Mouse (Mus musculus) MEL (cell line): Measurements from ENCODE around the gene Ccdc71. TPM values are rescaled to one million over a fixed set of nuclear protein-coding genes. Genes with fewer than 3 reads are reported as not detected.

Experiments used
- DNase-seq: peaks from one replicate; pipeline ENCODE4 v3.0.0; 2011; ENCODE audit warnings: low read depth, low spot score
- H3K27ac ChIP-seq: 2 replicates; pipeline ENCODE4 v1.5.1; 2012; ENCODE audit warnings: low read depth, mild to moderate bottlenecking, control low read depth, low read length, moderate library complexity; ENCODE audit not compliant: control insufficient read depth
- H3K27me3 ChIP-seq, 2 experiments: fragments of 150-350 bp in 1 of 2; sonication (generic) in 1 of 2; 2 replicates each; pipeline ENCODE4 v1.6.1; 2012; ENCODE audit warnings: low read length in 2 of 2, mild to moderate bottlenecking in 2 of 2, improper control_type of control experiment in 1 of 2, moderate library complexity in 1 of 2; ENCODE audit not compliant: insufficient read depth in 2 of 2, control insufficient read depth in 1 of 2
- H3K36me3 ChIP-seq, 2 experiments: 2 replicates each; pipeline ENCODE4 v1.6.1; 2012 to 2014; ENCODE audit warnings: low read length in 2 of 2, improper control_type of control experiment in 1 of 2, inconsistent platforms in 1 of 2, mild to moderate bottlenecking in 1 of 2; ENCODE audit not compliant: insufficient read depth in 2 of 2, control insufficient read depth in 1 of 2
- H3K4me1 ChIP-seq, 2 experiments: fragments of 150-350 bp in 1 of 2; sonication (generic) in 1 of 2; 2 replicates each; pipeline ENCODE4 v1.6.1; 2012; ENCODE audit warnings: low read length in 2 of 2, improper control_type of control experiment in 1 of 2, mild to moderate bottlenecking in 1 of 2; ENCODE audit not compliant: insufficient read depth in 2 of 2, control insufficient read depth in 1 of 2
- H3K4me3 ChIP-seq, 2 experiments: fragments of 150-350 bp in 1 of 2; sonication (generic) in 1 of 2; 2 replicates each; pipeline ENCODE4 v1.5.1; 2012; ENCODE audit warnings: low read depth in 2 of 2, low read length in 2 of 2, mild to moderate bottlenecking in 2 of 2, moderate library complexity in 2 of 2, control low read depth in 1 of 2, improper control_type of control experiment in 1 of 2; ENCODE audit not compliant: control insufficient read depth in 1 of 2, insufficient read depth in 1 of 2
- H3K79me2 ChIP-seq: 2 replicates; pipeline ENCODE4 v1.6.1; 2012; ENCODE audit warnings: mild to moderate bottlenecking, low read length, moderate library complexity; ENCODE audit not compliant: control insufficient read depth, poor library complexity, insufficient read depth
- H3K9ac ChIP-seq: 2 replicates; pipeline ENCODE4 v1.6.1; 2012; ENCODE audit warnings: low read depth, mild to moderate bottlenecking, control low read depth, low read length, moderate library complexity; ENCODE audit not compliant: control insufficient read depth, poor library complexity, severe bottlenecking
- H3K9me3 ChIP-seq: fragments of 150-350 bp; sonication (generic); replicated peaks from 2 replicates; pipeline ENCODE4 v1.6.1; 2012; ENCODE audit warnings: mild to moderate bottlenecking, low read length, improper control_type of control experiment, moderate library complexity; ENCODE audit not compliant: insufficient read depth
- CHD1 ChIP-seq: IDR thresholded peaks from 2 replicates; pipeline ENCODE4 v1.6.1; 2012; ENCODE audit warnings: low read depth, mild to moderate bottlenecking, inconsistent platforms, low read length, improper control_type of control experiment
- CHD2 ChIP-seq: IDR thresholded peaks from 2 replicates; pipeline ENCODE4 v1.6.1; 2011; ENCODE audit warnings: low read length, improper control_type of control experiment
- CTCF ChIP-seq, 3 experiments: IDR thresholded peaks in 2 of 3; conservative IDR thresholded peaks in 1 of 3; 2 replicates each; pipeline ENCODE4 v1.5.1; 2011 to 2012; ENCODE audit warnings: low read length in 3 of 3, low read depth in 2 of 3, mild to moderate bottlenecking in 2 of 3, improper control_type of control experiment in 1 of 3, inconsistent platforms in 1 of 3, mixed read lengths in 1 of 3, moderate library complexity in 1 of 3; ENCODE audit not compliant: control insufficient read depth in 1 of 3, insufficient read depth in 1 of 3, poor library complexity in 1 of 3, severe bottlenecking in 1 of 3
- ELF1 ChIP-seq: IDR thresholded peaks from 2 replicates; pipeline ENCODE4 v1.6.1; 2014; ENCODE audit warnings: low read depth, mild to moderate bottlenecking, inconsistent platforms, low read length, improper control_type of control experiment, moderate library complexity
- ETS1 ChIP-seq: IDR thresholded peaks from 2 replicates; pipeline ENCODE4 v1.6.1; 2012; ENCODE audit warnings: low read depth, mild to moderate bottlenecking, inconsistent platforms, low read length, improper control_type of control experiment, moderate library complexity
- GABPA ChIP-seq: IDR thresholded peaks from 2 replicates; pipeline ENCODE4 v1.6.1; 2012; ENCODE audit warnings: low read depth, mild to moderate bottlenecking, inconsistent platforms, low read length, improper control_type of control experiment, moderate library complexity
- HCFC1 ChIP-seq: IDR thresholded peaks from 2 replicates; pipeline ENCODE4 v1.6.1; 2012; ENCODE audit warnings: low read depth, mild to moderate bottlenecking, inconsistent platforms, low read length, improper control_type of control experiment, moderate library complexity
- JUND ChIP-seq: IDR thresholded peaks from 2 replicates; pipeline ENCODE4 v1.6.1; 2011; ENCODE audit warnings: low read depth, mild to moderate bottlenecking, improper control_type of control experiment, low read length
- MAX ChIP-seq: IDR thresholded peaks from 2 replicates; pipeline ENCODE4 v1.6.1; 2011; ENCODE audit warnings: low read length, improper control_type of control experiment
- MAZ ChIP-seq: IDR thresholded peaks from 2 replicates; pipeline ENCODE4 v1.6.1; 2012; ENCODE audit warnings: low read depth, mild to moderate bottlenecking, inconsistent platforms, low read length, improper control_type of control experiment
- MEF2A ChIP-seq: IDR thresholded peaks from 2 replicates; pipeline ENCODE4 v1.6.1; 2014; ENCODE audit warnings: low read depth, mild to moderate bottlenecking, inconsistent platforms, low read length, improper control_type of control experiment; ENCODE audit not compliant: poor library complexity, insufficient replicate concordance, severe bottlenecking; ENCODE audit errors: extremely low read depth
- MXI1 ChIP-seq: IDR thresholded peaks from 2 replicates; pipeline ENCODE4 v1.6.1; 2011; ENCODE audit warnings: mild to moderate bottlenecking, low read depth, low read length, improper control_type of control experiment
- MYB ChIP-seq: IDR thresholded peaks from 2 replicates; pipeline ENCODE4 v1.6.1; 2011; ENCODE audit warnings: mild to moderate bottlenecking, low read depth, low read length, improper control_type of control experiment
- MYC ChIP-seq: IDR thresholded peaks from 2 replicates; pipeline ENCODE4 v1.6.1; 2011; ENCODE audit warnings: low read depth, mild to moderate bottlenecking, low read length, improper control_type of control experiment, moderate library complexity
- NELFE ChIP-seq: IDR thresholded peaks from 2 replicates; pipeline ENCODE4 v1.6.1; 2011; ENCODE audit warnings: low read depth, low read length, improper control_type of control experiment
- NRF1 ChIP-seq: IDR thresholded peaks from 2 replicates; pipeline ENCODE4 v1.6.1; 2014; ENCODE audit warnings: low read depth, mild to moderate bottlenecking, inconsistent platforms, low read length, improper control_type of control experiment, moderate library complexity; ENCODE audit not compliant: poor library complexity, insufficient read depth, severe bottlenecking
- POLR2AphosphoS2 ChIP-seq: IDR thresholded peaks from 2 replicates; pipeline ENCODE4 v1.6.1; 2011; ENCODE audit warnings: low read length, improper control_type of control experiment
- POLR2AphosphoS5 ChIP-seq: IDR thresholded peaks from 2 replicates; pipeline ENCODE4 v1.6.1; 2012; ENCODE audit warnings: low read depth, borderline replicate concordance, mild to moderate bottlenecking, inconsistent platforms, low read length, moderate library complexity, mixed read lengths
- RAD21 ChIP-seq: IDR thresholded peaks from 2 replicates; pipeline ENCODE4 v1.6.1; 2011; ENCODE audit warnings: mild to moderate bottlenecking, low read depth, low read length, improper control_type of control experiment
- TAL1 ChIP-seq: IDR thresholded peaks from 2 replicates; pipeline ENCODE4 v1.6.1; 2012; ENCODE audit warnings: mild to moderate bottlenecking, inconsistent platforms, low read length, moderate library complexity, mixed read lengths
- USF1 ChIP-seq: IDR thresholded peaks from 2 replicates; pipeline ENCODE4 v1.6.1; 2014; ENCODE audit warnings: low read depth, mild to moderate bottlenecking, inconsistent platforms, low read length, improper control_type of control experiment, moderate library complexity
- USF2 ChIP-seq, 2 experiments: IDR thresholded peaks; 2 replicates each; pipeline ENCODE4 v1.6.1; 2011 to 2012; ENCODE audit warnings: improper control_type of control experiment in 2 of 2, low read length in 2 of 2, borderline replicate concordance in 1 of 2, inconsistent platforms in 1 of 2, low read depth in 1 of 2, mild to moderate bottlenecking in 1 of 2; ENCODE audit not compliant: insufficient read depth in 1 of 2
- ZC3H11A ChIP-seq: IDR thresholded peaks from 2 replicates; pipeline ENCODE4 v1.6.1; 2012; ENCODE audit warnings: low read depth, mild to moderate bottlenecking, inconsistent platforms, low read length, improper control_type of control experiment
- ZKSCAN1 ChIP-seq: IDR thresholded peaks from 2 replicates; pipeline ENCODE4 v1.6.1; 2012; ENCODE audit warnings: low read depth, mild to moderate bottlenecking, inconsistent platforms, low read length, improper control_type of control experiment, moderate library complexity
- ZMIZ1 ChIP-seq: IDR thresholded peaks from 2 replicates; pipeline ENCODE4 v1.6.1; 2012; ENCODE audit warnings: low read depth, mild to moderate bottlenecking, inconsistent platforms, low read length, improper control_type of control experiment, moderate library complexity
- polyA plus RNA-seq, 2 experiments: library from polyadenylated mRNA; stranded (reverse) in 1 of 2; unstranded in 1 of 2; fragments of >175 nt in 1 of 2; fragments of >200 nt in 1 of 2; gene quantifications; 2 replicates each; pipeline versions ENCODE4 v1.2.1 to v1.2.4; 2012; ENCODE audit warnings: low replicate concordance in 2 of 2, low read depth in 1 of 2; ENCODE audit not compliant: insufficient read length in 2 of 2, insufficient read depth in 1 of 2, missing spikeins in 1 of 2
- total RNA-seq: library from RNA; depleted of rRNA; stranded (reverse); fragments of 300-350 nt; gene quantifications from 2 replicates; pipeline ENCODE4 v1.2.3, GENCODE M21; 2012

The Ccdc71 gene
- total and polyA plus RNA-seq, 3 experiments, result 23.1 to 39.9 TPM; not detected in 1

- H3K9me3 ChIP-seq, result no peaks in the 10 kb centered on the region
- H3K9ac ChIP-seq, result no peak overlapping the region
- no peaks in the 10 kb centered on the region for H3K79me2 ChIP-seq
- H3K27me3 ChIP-seq, result no peaks in the 10 kb centered on the region
- H3K4me3 ChIP-seq, result no peak overlapping the region
- no peaks in the 10 kb centered on the region for H3K36me3 ChIP-seq
- H3K4me1 ChIP-seq, result peaks cover 0 to 5% of the 10 kb centered on the region in 2 experiments; a peak in 2 of 4 replicates
- no peak for DNase-seq
- no peak overlapping the region for H3K27ac ChIP-seq
- TF ChIP-seq TAL1 (no peak), NRF1 (no peak), POLR2AphosphoS5 (no peak), MAZ (no peak), HCFC1 (no peak), ZC3H11A (no peak), NELFE (no peak), RAD21 (no peak), GABPA (no peak), USF1 (no peak), JUND (no peak), MAX (no peak), MYB (no peak), MXI1 (no peak), MEF2A (no peak), ETS1 (no peak), USF2 (IDR thresholded peaks at IDR 0.05; ENCODE audit: borderline replicate concordance in 1 of 2, insufficient read depth in 1 of 2, low read depth in 1 of 2, low read length in 2 of 2) (no peak), ZMIZ1 (no peak), POLR2AphosphoS2 (no peak)
These were observed 25.1 kb downstream of the Ccdc71 start for GRCm38 (mm10) chr9:108485301-108485875.

- H3K36me3 ChIP-seq, result peaks cover 0 to 3% of the 10 kb centered on the region in 2 experiments; a peak in 1 of 4 replicates
- H3K27me3 ChIP-seq, result no peaks in the 10 kb centered on the region
- peaks cover 4 to 8% of the 10 kb centered on the region in 2 experiments for H3K4me1 ChIP-seq
- H3K4me3 ChIP-seq, result no peak overlapping the region
- DNase-seq, result no peak
- H3K9ac ChIP-seq, result no peak overlapping the region
- H3K79me2 ChIP-seq, result peaks cover 13% of the 10 kb centered on the region
- H3K9me3 ChIP-seq, result no peaks in the 10 kb centered on the region
- TF ChIP-seq MYC (no peak), POLR2AphosphoS5 (no peak), CHD1 (no peak), JUND (no peak), TAL1 (no peak), HCFC1 (no peak), CHD2 (no peak), ZKSCAN1 (no peak), ELF1 (no peak), CTCF (IDR thresholded peaks at IDR 0.05 in 2 of 3, conservative IDR thresholded peaks at IDR 0.05 in 1 of 3; ENCODE audit: control insufficient read depth in 1 of 3, insufficient read depth in 1 of 3, low read depth in 2 of 3, low read length in 3 of 3, poor library complexity in 1 of 3, severe bottlenecking in 1 of 3) (no peak), ZC3H11A (no peak)
- H3K27ac ChIP-seq, result no peak overlapping the region
These were observed 26.7 kb downstream of the Ccdc71 start for GRCm38 (mm10) chr9:108486973-108487530.
